Mouse (Mus musculus): ENCODE results near the gene D13Ertd608e.
"Not testable (repeated sequence)": the region's sequence is repeated elsewhere in the genome, so short reads cannot be mapped to it uniquely, and the experiment has no call there.

Gene D13Ertd608e

GRCm38 (mm10) chr13:119835320-119836056 is at the start of gene D13Ertd608e:
D13Ertd608e (plus strand) TSS chr13:119836006.
- CTCF ChIA-PET = not testable (repeated sequence)

DNA sequence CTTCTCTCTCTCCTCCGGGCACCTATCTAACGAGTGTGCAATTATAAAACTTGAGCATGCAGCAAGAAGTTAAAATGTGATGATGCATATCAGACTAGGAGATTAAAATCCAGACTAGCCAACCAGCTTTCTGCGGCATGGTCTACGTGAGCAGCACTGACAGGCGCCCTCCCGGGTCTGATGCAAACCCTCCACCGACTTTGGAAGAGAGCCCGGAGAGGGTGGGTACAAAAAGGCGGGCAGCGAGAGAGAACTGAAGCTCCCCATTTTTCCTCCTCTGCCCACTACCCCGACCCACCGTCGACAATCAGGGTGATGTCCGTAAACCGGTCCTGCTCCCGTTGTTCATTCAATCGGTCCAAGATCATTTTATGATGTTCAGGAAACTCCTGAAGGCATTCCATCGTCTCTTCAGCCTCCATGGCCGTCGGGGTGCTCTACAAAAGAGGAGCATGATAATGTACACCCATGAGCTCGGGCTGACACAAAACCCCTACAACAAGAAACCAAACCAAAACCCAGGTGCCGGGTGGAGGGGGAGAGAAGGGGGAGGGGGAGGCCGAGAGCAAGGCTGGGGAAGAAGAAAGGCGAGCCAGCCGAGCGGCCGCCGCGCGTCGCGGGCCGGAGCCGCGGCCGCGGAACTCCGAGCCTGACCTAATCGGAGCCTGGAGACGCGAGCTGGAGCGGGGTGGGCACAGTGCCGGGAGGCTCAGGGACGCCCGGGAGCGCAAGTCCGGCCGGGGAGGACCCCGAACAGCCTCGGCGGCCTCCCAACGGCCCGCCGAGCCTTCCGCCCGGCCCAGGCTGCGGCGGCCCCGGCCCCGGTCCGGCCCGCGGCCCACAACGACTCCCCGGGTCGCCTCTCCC is 45.7 kb upstream of the D13Ertd608e start:
- CTCF ChIA-PET = interaction anchor here (0.8 kb wide), 1 partner anchor 11 kb away, joined by 4 read pairs; no protein-coding TSS in a partner anchor

DNA sequence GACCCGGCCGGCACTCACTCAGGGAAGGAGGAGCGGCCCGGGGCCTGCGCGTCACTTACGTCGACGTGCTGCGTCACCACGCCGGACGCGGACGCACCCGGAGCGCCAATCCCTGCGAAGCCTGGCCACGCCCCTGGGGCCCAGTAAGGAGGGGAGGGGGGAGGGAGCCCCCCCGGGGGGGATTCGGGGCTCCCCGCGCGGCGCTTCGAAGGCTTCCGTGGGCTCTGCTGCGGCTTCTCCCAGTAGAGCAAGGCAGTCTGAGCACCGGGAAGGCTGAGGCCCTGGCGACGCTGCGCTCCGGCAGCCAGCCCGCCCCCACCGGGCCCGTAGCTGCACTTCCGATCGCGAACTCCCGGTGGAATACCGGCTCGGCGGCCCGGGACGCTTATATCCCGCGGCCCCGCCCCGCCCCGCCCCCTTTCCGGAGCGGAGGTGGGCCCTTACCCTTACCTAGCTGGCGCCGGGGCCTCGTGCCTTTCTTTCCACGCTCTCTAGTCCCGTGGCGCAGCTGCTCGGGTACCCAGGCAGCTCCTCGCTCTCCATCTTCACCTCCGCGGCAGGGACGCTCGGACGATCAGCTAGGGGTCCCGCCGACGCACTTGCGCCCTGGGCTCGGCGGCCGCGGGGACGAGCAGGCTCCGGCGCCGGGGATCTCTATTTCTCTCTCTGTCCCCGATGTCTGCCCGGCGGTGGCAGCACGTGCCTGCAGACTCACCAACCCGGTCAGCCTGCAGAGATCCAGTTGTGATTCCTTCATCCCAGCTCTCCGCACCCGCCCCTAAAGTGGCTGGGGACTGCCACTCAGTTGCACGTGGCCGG is 44.8 kb upstream of the D13Ertd608e start, which contains the start of gene Zfp131:
Gene Zfp131 (minus strand): TSS at position 129 of the 819 bp plus-strand sequence.
- CTCF ChIA-PET = no interaction called here

GRCm38 (mm10) chr13:119791580-119792135 is 44.1 kb upstream of the D13Ertd608e start:
- CTCF ChIA-PET = no interaction called here

- CTCF ChIA-PET = interaction anchor here (0.7 kb wide), 1 partner anchor 93 kb away, joined by 3 read pairs; no protein-coding TSS in a partner anchor
These were observed 42.9 kb upstream of the D13Ertd608e start for GRCm38 (mm10) chr13:119792791-119793404.

- CTCF ChIA-PET = interaction anchor here (0.6 kb wide), 1 partner anchor 10 kb away, joined by 6 read pairs; no protein-coding TSS in a partner anchor
These were observed 38.1 kb upstream of the D13Ertd608e start for GRCm38 (mm10) chr13:119797656-119798055.

DNA sequence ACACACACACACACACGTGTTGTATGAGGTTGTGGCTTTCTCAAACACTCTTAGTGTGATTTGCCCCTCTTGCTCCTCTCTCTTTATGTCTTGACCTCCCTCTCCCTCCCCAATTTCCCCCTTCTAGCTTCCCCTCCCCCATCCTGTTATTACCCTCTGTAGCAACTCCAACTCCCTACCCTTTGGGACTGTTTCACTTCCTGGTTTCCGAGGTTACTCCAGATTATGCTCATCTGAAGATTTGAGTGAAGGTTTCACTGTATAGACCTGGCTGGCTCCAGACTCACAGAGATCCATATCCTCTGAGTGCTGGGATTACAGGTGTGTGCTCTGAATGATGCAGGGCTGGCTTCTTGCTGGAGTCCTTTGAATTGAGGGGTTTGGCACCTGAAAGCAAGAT is 26.9 kb upstream of the D13Ertd608e start:
- CTCF ChIA-PET = no interaction called here

DNA sequence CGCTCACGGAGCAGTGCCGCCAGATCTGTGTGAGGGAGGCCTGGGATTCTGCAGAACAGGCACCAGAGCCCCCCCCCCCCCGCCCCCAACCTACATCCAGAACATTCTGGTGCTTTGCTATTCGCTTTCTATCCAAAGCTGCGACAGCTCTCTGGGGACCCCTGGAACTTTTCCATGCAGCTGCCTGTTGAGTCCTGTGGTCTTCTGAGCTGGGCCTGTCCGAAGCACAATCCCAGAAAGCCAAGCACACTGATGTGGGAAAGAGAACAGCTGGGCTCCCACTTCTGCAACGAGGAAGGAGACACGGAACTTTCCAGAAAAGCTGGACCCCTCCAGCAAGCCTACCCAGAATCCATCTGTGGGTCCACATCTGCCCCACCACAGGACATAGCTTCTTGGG is 25.8 kb upstream of the D13Ertd608e start:
- CTCF ChIA-PET = no interaction called here

DNA sequence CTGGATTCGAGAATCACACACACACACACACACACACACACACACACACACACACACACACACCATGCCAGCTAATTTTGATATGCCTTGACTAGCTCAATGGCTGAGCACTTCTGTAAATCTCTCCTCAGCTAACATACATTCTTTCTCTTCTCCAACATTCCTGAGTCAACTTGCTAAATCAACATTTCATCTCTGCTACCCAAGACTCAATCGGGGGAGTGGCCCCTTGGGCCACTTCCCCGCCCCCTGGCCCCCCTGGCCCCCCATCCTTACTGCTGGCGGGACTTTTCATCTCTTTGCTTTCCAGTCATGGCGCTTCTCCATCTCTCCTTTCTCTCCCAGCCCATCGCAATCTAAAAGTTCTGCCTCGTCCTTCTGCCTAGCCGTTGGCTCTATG is 19.0 kb upstream of the D13Ertd608e start:
- CTCF ChIA-PET = no interaction called here

- CTCF ChIA-PET = no interaction called here
These were observed 18.1 kb upstream of the D13Ertd608e start for GRCm38 (mm10) chr13:119817579-119818206.

GRCm38 (mm10) chr13:119830116-119830515 is 5.7 kb upstream of the D13Ertd608e start, which contains the start of gene AF067063:
AF067063 (minus strand) TSS chr13:119830216.
- CTCF ChIA-PET = not testable (repeated sequence)

GRCm38 (mm10) chr13:119836324-119836811 is 562 bp downstream of the D13Ertd608e start:
- CTCF ChIA-PET = not testable (repeated sequence)

GRCm38 (mm10) chr13:119837719-119838337 is 2.0 kb downstream of the D13Ertd608e start:
- CTCF ChIA-PET = not testable (repeated sequence)

DNA sequence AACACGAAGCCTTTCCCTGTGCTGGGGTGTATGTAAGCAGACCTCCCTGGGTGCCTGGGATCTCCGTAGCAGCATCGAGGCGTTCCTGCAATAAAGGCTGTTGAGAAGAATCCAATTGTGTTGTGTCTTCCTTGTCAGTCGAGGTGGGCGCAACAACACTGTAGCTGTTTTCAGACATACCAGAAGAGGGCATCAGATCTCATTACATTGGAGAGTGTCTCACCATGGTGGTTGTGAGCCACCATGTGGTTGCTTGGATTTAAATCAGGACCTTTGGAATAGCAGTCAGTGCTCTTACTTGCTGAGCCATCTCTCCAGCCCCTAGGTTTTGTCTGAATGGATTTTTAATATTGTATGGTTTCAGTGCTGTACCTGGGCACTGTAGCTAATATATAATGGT is 4.2 kb downstream of the D13Ertd608e start:
- CTCF ChIA-PET = not testable (repeated sequence)

DNA sequence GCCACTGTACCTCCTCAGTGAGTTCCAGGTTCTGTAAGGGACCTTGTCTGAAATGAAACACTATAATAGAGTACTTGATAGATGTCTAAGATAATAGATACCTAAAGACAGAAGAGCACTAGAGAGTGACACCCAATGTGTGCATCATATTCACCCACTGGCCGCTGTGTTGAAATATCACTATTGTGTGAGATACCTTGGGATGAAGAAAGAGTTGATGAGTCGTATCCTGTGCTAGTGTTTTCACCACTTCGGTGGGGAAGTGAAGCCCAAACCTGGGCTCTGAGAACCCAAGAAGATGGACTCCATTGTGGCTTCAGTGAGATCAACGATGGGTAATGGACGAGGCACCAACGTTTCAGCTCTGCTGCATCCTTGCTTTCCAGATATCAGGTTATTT is 26.6 kb downstream of the D13Ertd608e start:
- CTCF ChIA-PET = not testable (repeated sequence)

- CTCF ChIA-PET = not testable (repeated sequence)
These were observed 28.7 kb downstream of the D13Ertd608e start for GRCm38 (mm10) chr13:119864395-119864999.

DNA sequence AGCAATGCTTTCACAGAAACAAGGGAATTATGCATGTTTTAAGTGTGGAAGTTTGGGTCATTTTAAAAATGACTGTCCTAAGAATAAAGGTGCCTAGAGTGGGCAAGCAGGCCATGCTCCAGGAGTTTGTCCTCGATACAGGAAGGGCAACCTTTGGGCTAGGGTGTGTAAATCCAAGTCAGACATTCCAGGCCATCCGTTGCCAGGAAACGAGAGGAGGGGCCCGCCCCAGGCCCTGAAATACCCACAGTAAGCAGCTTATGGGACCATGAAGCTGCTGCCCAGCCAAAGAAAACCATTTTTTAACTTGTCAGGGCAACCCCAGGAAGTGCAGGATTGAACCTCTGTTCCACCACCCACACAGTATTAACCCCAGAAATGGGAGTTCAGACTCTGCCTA is 51.1 kb downstream of the D13Ertd608e start:
- CTCF ChIA-PET = not testable (repeated sequence)

- CTCF ChIA-PET = not testable (repeated sequence)
These were observed 58.9 kb downstream of the D13Ertd608e start, which contains the start of gene Tcstv1 for GRCm38 (mm10) chr13:119894685-119895084. Tcstv1 (minus strand) TSS chr13:119894785.
